Mouse (Mus musculus) E14TG2a.4 (cell line): Measurements from ENCODE around the gene Tma7.

Source experiments
- CTCF ChIP-seq: conservative IDR thresholded peaks from 2 replicates; pipeline ENCODE4 v1.5.1; 2014; ENCODE audit warnings: low read length
- NANOG ChIP-seq: IDR thresholded peaks from 2 replicates; pipeline ENCODE4 v1.6.1; 2014; ENCODE audit warnings: borderline replicate concordance, low read length, mixed read lengths
- POU5F1 ChIP-seq: IDR thresholded peaks from 2 replicates; pipeline ENCODE4 v1.6.1; 2014; ENCODE audit warnings: low read length, borderline replicate concordance

DNA sequence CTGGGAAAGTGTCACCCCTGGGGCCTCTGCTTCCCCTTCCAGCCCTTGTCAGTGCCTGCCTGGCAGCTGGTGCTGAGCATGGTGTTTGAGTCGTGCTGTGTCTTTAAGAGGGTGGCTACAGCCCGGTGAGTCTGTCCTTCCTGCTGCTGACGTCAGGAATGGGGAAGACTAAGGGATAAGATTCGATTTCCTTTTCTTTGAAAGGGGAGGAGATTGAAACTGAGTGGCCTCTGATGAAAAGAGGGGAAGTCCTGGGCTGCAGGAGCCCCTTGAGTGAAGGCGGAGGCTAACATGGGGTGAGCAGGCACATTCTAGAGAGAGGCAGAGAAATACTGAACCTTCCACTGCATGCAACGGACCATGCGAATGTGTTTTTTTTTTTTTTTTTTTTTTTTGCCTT is 27.7 kb downstream of the Tma7 start:
- TF ChIP-seq CTCF (no peak), NANOG (no peak), POU5F1 (no peak)
